16 mouse cellular contexts compared by ENCODE assay signal in genomic region chr3:116030152-116030788, GRCm38 (mm10). TPM values are rescaled to one million over a fixed set of nuclear protein-coding genes. Genes with fewer than 3 reads are reported as not detected.
A peak's percentile ranks its signal among the peaks of the same experiment; 100 is the strongest.
DNase-seq lines count a peak whose midpoint lies in the region; ATAC-seq and TF ChIP-seq lines count a peak whose summit lies in the region.
"Had no signal": no experiment of that assay in that cellular context is flagged by ENCODE, and none has a peak within 500 bp of the region (broad histone marks: within the 10 kb centered on the region; RNA-seq: fewer than 3 reads in every experiment).

No protein-coding gene starts in this region.

- H3K9ac ChIP-seq in heart, embryonic 12.5 days, result no peak overlapping the region
- no peak overlapping the region for H3K9ac ChIP-seq in limb, embryonic 14.5 days (ENCODE audit: low read depth, low read length, severe bottlenecking)
- H3K9ac ChIP-seq in forebrain, embryonic 16.5 days (replicated peaks; ENCODE audit: low read depth, low read length), result no peak overlapping the region
- no peak overlapping the region for H3K9ac ChIP-seq in liver, postnatal 0 days (replicated peaks)
- H3K9ac ChIP-seq: heart, embryonic 15.5 days; liver, embryonic 14.5 days; midbrain, embryonic 13.5 days had no signal

- no peak overlapping the region for H3K4me2 ChIP-seq in heart, embryonic 12.5 days
- no peak overlapping the region for H3K4me2 ChIP-seq in limb, embryonic 14.5 days (replicated peaks; ENCODE audit: low read depth, low read length, severe bottlenecking)
- H3K4me2 ChIP-seq in forebrain, embryonic 16.5 days (ENCODE audit: low read length), result no peak overlapping the region; the same call in 1 of the 2 replicates
- H3K4me2 ChIP-seq in liver, postnatal 0 days (ENCODE audit: low read depth, low read length), result no peak overlapping the region
- H3K4me2 ChIP-seq: heart, embryonic 15.5 days; midbrain, embryonic 13.5 days had no signal

- no peak overlapping the region for H3K4me3 ChIP-seq in heart, embryonic 12.5 days
- no peak overlapping the region for H3K4me3 ChIP-seq in limb, embryonic 14.5 days (replicated peaks; ENCODE audit: low read length)
- no peak overlapping the region for H3K4me3 ChIP-seq in limb, embryonic 10.5 days
- no peak overlapping the region for H3K4me3 ChIP-seq in forebrain, embryonic 16.5 days (replicated peaks; ENCODE audit: low read length)
- H3K4me3 ChIP-seq in liver, postnatal 0 days (ENCODE audit: low read depth, low read length), result no peak overlapping the region
- H3K4me3 ChIP-seq: heart, embryonic 15.5 days; midbrain, embryonic 13.5 days had no signal

- WGBS in heart, embryonic 12.5 days, result 64% methylated on average over 11 of the region's 11 CpGs
- WGBS in limb, embryonic 14.5 days, result 44% methylated on average over 11 of the region's 11 CpGs
- 67% methylated on average over 11 of the region's 11 CpGs for WGBS in limb, embryonic 10.5 days
- 77% methylated on average over 11 of the region's 11 CpGs for WGBS in forebrain, embryonic 16.5 days
- WGBS in liver, postnatal 0 days (ENCODE audit: insufficient replicate concordance), result 49% methylated on average over 11 of the region's 11 CpGs

- H3K9me3 ChIP-seq in heart, embryonic 12.5 days (replicated peaks), result no peaks in the 10 kb centered on the region
- H3K9me3 ChIP-seq in limb, embryonic 14.5 days (ENCODE audit: control insufficient read depth, low read length), result no peaks in the 10 kb centered on the region
- H3K9me3 ChIP-seq in limb, embryonic 10.5 days (replicated peaks), result no peaks in the 10 kb centered on the region
- H3K9me3 ChIP-seq in forebrain, embryonic 16.5 days (ENCODE audit: control insufficient read depth, low read length), result no peaks in the 10 kb centered on the region
- no peaks in the 10 kb centered on the region for H3K9me3 ChIP-seq in liver, postnatal 0 days (ENCODE audit: low read length)
- H3K9me3 ChIP-seq: heart, embryonic 15.5 days; midbrain, embryonic 13.5 days had no signal

- no peak for DNase-seq in heart, postnatal 14 days
- peak; percentile 27 for DNase-seq in limb, embryonic 14.5 days (ENCODE audit: low spot score)
- no peak for DNase-seq in limb, embryonic 10.5 days (ENCODE audit: low spot score)
- DNase-seq in liver, postnatal 0 days, result no peak
- DNase-seq: adrenal gland, postnatal 10 days; cerebellum, postnatal 10 days; kidney, postnatal 36 days; layer of hippocampus, postnatal 36 days; spleen, adult 18-20 months had no signal

- TF ChIP-seq EP300 in liver, postnatal 0 days (IDR thresholded peaks at IDR 0.05; ENCODE audit: low read depth), result no peak

- no peak for TF ChIP-seq POLR2A in limb, embryonic 14.5 days (IDR thresholded peaks at IDR 0.05; ENCODE audit: borderline replicate concordance, extremely low read depth, insufficient read depth, insufficient read length)

- H3K4me1 ChIP-seq in heart, embryonic 12.5 days (replicated peaks), result 0 out of 2 replicates have a peak, but pooled peaks cover 5% of the 10 kb centered on the region
- no peaks in the 10 kb centered on the region for H3K4me1 ChIP-seq in limb, embryonic 14.5 days (ENCODE audit: control insufficient read depth, insufficient read depth, low read length)
- H3K4me1 ChIP-seq in limb, embryonic 10.5 days, result peaks cover 9% of the 10 kb centered on the region; the same call in 1 of the 2 replicates
- no peaks in the 10 kb centered on the region for H3K4me1 ChIP-seq in forebrain, embryonic 16.5 days (replicated peaks; ENCODE audit: control insufficient read depth, insufficient read depth, low read length)
- H3K4me1 ChIP-seq in liver, postnatal 0 days (ENCODE audit: insufficient read depth), result no peaks in the 10 kb centered on the region
- H3K4me1 ChIP-seq: midbrain, embryonic 13.5 days had no signal

- TF ChIP-seq CTCF in liver, postnatal 0 days (IDR thresholded peaks at IDR 0.05; ENCODE audit: low read depth), result no peak

- H3K36me3 ChIP-seq in heart, embryonic 12.5 days, result peaks cover 13% of the 10 kb centered on the region
- H3K36me3 ChIP-seq in limb, embryonic 14.5 days (ENCODE audit: control insufficient read depth, insufficient read depth, low read length), result 0 out of 2 replicates have a peak, but pooled peaks cover 5% of the 10 kb centered on the region
- H3K36me3 ChIP-seq in limb, embryonic 10.5 days, result peaks cover 15% of the 10 kb centered on the region
- peaks cover 3% of the 10 kb centered on the region for H3K36me3 ChIP-seq in forebrain, embryonic 16.5 days (ENCODE audit: control insufficient read depth, insufficient read depth)
- H3K36me3 ChIP-seq in liver, postnatal 0 days (replicated peaks; ENCODE audit: insufficient read depth, low read length), result no peaks in the 10 kb centered on the region; the same call in 1 of the 2 replicates

- H3K27ac ChIP-seq in heart, embryonic 12.5 days (ENCODE audit: poor library complexity, severe bottlenecking), result no peak overlapping the region
- no peak overlapping the region for H3K27ac ChIP-seq in limb, embryonic 14.5 days (replicated peaks; ENCODE audit: low read depth, low read length)
- no peak overlapping the region for H3K27ac ChIP-seq in limb, embryonic 10.5 days
- H3K27ac ChIP-seq in forebrain, embryonic 16.5 days (ENCODE audit: low read length), result 0 out of 2 replicates have a peak overlapping the region, but pooled peaks have one; percentile 23
- no peak overlapping the region for H3K27ac ChIP-seq in liver, postnatal 0 days (ENCODE audit: low read depth)
- H3K27ac ChIP-seq: heart, embryonic 15.5 days; liver, embryonic 14.5 days; midbrain, embryonic 13.5 days had no signal

- no peaks in the 10 kb centered on the region for H3K27me3 ChIP-seq in heart, embryonic 12.5 days (replicated peaks)
- no peaks in the 10 kb centered on the region for H3K27me3 ChIP-seq in limb, embryonic 14.5 days (ENCODE audit: control insufficient read depth, insufficient read depth, low read length)
- no peaks in the 10 kb centered on the region for H3K27me3 ChIP-seq in limb, embryonic 10.5 days (ENCODE audit: low read depth, poor library complexity, severe bottlenecking)
- no peaks in the 10 kb centered on the region for H3K27me3 ChIP-seq in forebrain, embryonic 16.5 days (replicated peaks; ENCODE audit: control insufficient read depth, insufficient read depth, low read length)
- no peaks in the 10 kb centered on the region for H3K27me3 ChIP-seq in liver, postnatal 0 days (ENCODE audit: insufficient read depth, low read length)
- H3K27me3 ChIP-seq: heart, embryonic 15.5 days; midbrain, embryonic 13.5 days had no signal

- ATAC-seq in heart, embryonic 12.5 days (ENCODE audit: insufficient number of reproducible peaks, low FRiP score), result 0 out of 2 replicates have a peak, but pooled peaks have one; percentile 48
- ATAC-seq in limb, embryonic 14.5 days (ENCODE audit: low FRiP score, low read depth), result no peak; the same call in 1 of the 2 replicates
- peak; percentile 62 for ATAC-seq in forebrain, embryonic 16.5 days
- peak; percentile 39; the same call in 1 of the 2 replicates for ATAC-seq in megakaryocyte-erythroid progenitor cell, adult 5-6 weeks (replicated peaks; ENCODE audit: low FRiP score, low TSS enrichment, poor library complexity, severe bottlenecking)
- ATAC-seq in liver, postnatal 0 days, result no peak
- ATAC-seq: CD4-positive, CD25-positive, alpha-beta regulatory T cell, adult 4 months; midbrain, embryonic 13.5 days had no signal

- intact Hi-C loops in heart, postnatal 14 days (cut with DNase I), result loop anchor here (5.0 to 10.0 kb wide), 2 partner anchors 462 to 715 kb away; no protein-coding TSS in a partner anchor

RNA-seq across cellular contexts. Expression of gene Extl2, which starts 23.0 kb away (rescaled TPM):
- 25.4 and 26.5 TPM in 2 replicates for polyA plus RNA-seq in heart, embryonic 12.5 days (2016; fragmentation: Nextera tagmentation; extraction: Ambion mirVana)
- total RNA-seq in heart, postnatal 14 days (2021), result 10 to 100 TPM; 15.1 to 15.2 TPM
- polyA plus RNA-seq in limb, embryonic 14.5 days (2012; rRNA removed), result 8.6 and 9.2 TPM in 2 replicates
- 19.4 and 20.1 TPM in 2 replicates for polyA plus RNA-seq in limb, embryonic 14.5 days (2014; fragmentation: Nextera tagmentation; extraction: Ambion mirVana)
- polyA plus RNA-seq in limb, embryonic 10.5 days (2016; fragmentation: Nextera tagmentation; extraction: Ambion mirVana), result 16.2 and 17.4 TPM in 2 replicates
- 24.3 and 26.8 TPM in 2 replicates for polyA plus RNA-seq in forebrain, embryonic 16.5 days (2015; fragmentation: Nextera tagmentation; extraction: Ambion mirVana)
- 2.9 and 6.0 TPM in 2 replicates for total RNA-seq in megakaryocyte-erythroid progenitor cell, adult 5-6 weeks (2014; fragmentation: Nextera tagmentation)
- 8.1 and 15.2 TPM in 2 replicates for total RNA-seq in megakaryocyte-erythroid progenitor cell, adult 5-6 weeks (2017)
- 4.6 and 5.8 TPM in 2 replicates for polyA plus RNA-seq in liver, postnatal 0 days (2015; fragmentation: Nextera tagmentation; extraction: Ambion mirVana)

RNA-seq across cellular contexts. Expression of gene Slc30a7, which starts 23.1 kb away (rescaled TPM):
- 19.9 and 21.3 TPM in 2 replicates for polyA plus RNA-seq in heart, embryonic 12.5 days (2016; fragmentation: Nextera tagmentation; extraction: Ambion mirVana)
- 10 to 100 TPM; 20.8 to 21.2 TPM for total RNA-seq in heart, postnatal 14 days (2021)
- polyA plus RNA-seq in limb, embryonic 14.5 days (2012; rRNA removed), result 34.3 and 38.1 TPM in 2 replicates
- polyA plus RNA-seq in limb, embryonic 14.5 days (2014; fragmentation: Nextera tagmentation; extraction: Ambion mirVana), result 39.8 and 43.9 TPM in 2 replicates
- 27.9 and 29.5 TPM in 2 replicates for polyA plus RNA-seq in limb, embryonic 10.5 days (2016; fragmentation: Nextera tagmentation; extraction: Ambion mirVana)
- polyA plus RNA-seq in forebrain, embryonic 16.5 days (2015; fragmentation: Nextera tagmentation; extraction: Ambion mirVana), result 19.0 and 22.4 TPM in 2 replicates
- 12.8 and 13.5 TPM in 2 replicates for total RNA-seq in megakaryocyte-erythroid progenitor cell, adult 5-6 weeks (2014; fragmentation: Nextera tagmentation)
- 9.2 and 14.8 TPM in 2 replicates for total RNA-seq in megakaryocyte-erythroid progenitor cell, adult 5-6 weeks (2017)
- polyA plus RNA-seq in liver, postnatal 0 days (2015; fragmentation: Nextera tagmentation; extraction: Ambion mirVana), result 11.0 and 14.2 TPM in 2 replicates

Comparison
In these comparisons a context has a peak if more than half of its experiments do, and no peak if none do; other contexts are left out.
1. ATAC-seq: peak in heart, embryonic 12.5 days (single experiment), forebrain, embryonic 16.5 days (single experiment) and megakaryocyte-erythroid progenitor cell, adult 5-6 weeks (single experiment); none in limb, embryonic 14.5 days (single experiment) and liver, postnatal 0 days (single experiment).